Mouse (Mus musculus) ES-E14 (cell line): Measurements from ENCODE around the gene Gnb1. TPM values are rescaled to one million over a fixed set of nuclear protein-coding genes. Genes with fewer than 3 reads are reported as not detected.

Experiments
- DNase-seq: peaks from one replicate; pipeline ENCODE4 v3.0.0-alpha.2; 2013; ENCODE audit warnings: low read depth, low spot score
- H3K27ac ChIP-seq: 2 replicates; pipeline ENCODE4 v1.5.1; 2012; ENCODE audit warnings: low read depth, mild to moderate bottlenecking, low read length, moderate library complexity, mixed read lengths; ENCODE audit not compliant: poor library complexity, insufficient read depth, severe bottlenecking
- H3K36me3 ChIP-seq: 2 replicates; pipeline ENCODE4 v1.6.1; 2012; ENCODE audit warnings: mild to moderate bottlenecking, low read length, moderate library complexity, mixed read lengths; ENCODE audit not compliant: control insufficient read depth, poor library complexity, insufficient read depth, severe bottlenecking
- H3K4me1 ChIP-seq, 2 experiments: fragments of 150-350 bp in 1 of 2; sonication (generic) in 1 of 2; 2 replicates each; pipeline ENCODE4 v1.6.1; 2012; ENCODE audit warnings: low read length in 2 of 2, mild to moderate bottlenecking in 1 of 2, mixed read lengths in 1 of 2; ENCODE audit not compliant: control insufficient read depth in 2 of 2, insufficient read depth in 2 of 2, poor library complexity in 1 of 2
- H3K4me3 ChIP-seq, 2 experiments: fragments of 150-350 bp in 1 of 2; sonication (generic) in 1 of 2; 2 replicates each; pipeline ENCODE4 v1.5.1; 2012; ENCODE audit warnings: low read length in 2 of 2, low read depth in 1 of 2, mild to moderate bottlenecking in 1 of 2, mixed read lengths in 1 of 2; ENCODE audit not compliant: insufficient read depth in 1 of 2, poor library complexity in 1 of 2, severe bottlenecking in 1 of 2
- H3K9ac ChIP-seq: 2 replicates; pipeline ENCODE4 v1.6.1; 2012; ENCODE audit warnings: low read depth, mild to moderate bottlenecking, low read length, mixed read lengths; ENCODE audit not compliant: poor library complexity, insufficient read depth, severe bottlenecking
- H3K9me3 ChIP-seq: fragments of 150-350 bp; sonication (generic); 2 replicates; pipeline ENCODE4 v1.6.1; 2012; ENCODE audit warnings: low read depth, mild to moderate bottlenecking, low read length; ENCODE audit not compliant: control insufficient read depth, insufficient read depth
- CHD2 ChIP-seq: IDR thresholded peaks from 2 replicates; pipeline ENCODE4 v1.6.1; 2014; ENCODE audit warnings: mild to moderate bottlenecking, low read depth, low read length, inconsistent platforms
- HCFC1 ChIP-seq: IDR thresholded peaks from 2 replicates; pipeline ENCODE4 v1.6.1; 2012; ENCODE audit warnings: low read length, inconsistent platforms, borderline replicate concordance; ENCODE audit not compliant: insufficient read depth
- MAFK ChIP-seq: IDR thresholded peaks from 2 replicates; pipeline ENCODE4 v1.6.1; 2014; ENCODE audit warnings: mild to moderate bottlenecking, low read depth, low read length, inconsistent platforms; ENCODE audit not compliant: insufficient read depth
- ZC3H11A ChIP-seq: IDR thresholded peaks from 2 replicates; pipeline ENCODE4 v1.6.1; 2012; ENCODE audit warnings: low read depth, mild to moderate bottlenecking, inconsistent platforms, low read length, borderline replicate concordance
- ZNF384 ChIP-seq: IDR thresholded peaks from 2 replicates; pipeline ENCODE4 v1.6.1; 2012; ENCODE audit warnings: low read depth, low read length, inconsistent platforms
- in situ Hi-C, 2 experiments: fragments of 600-800 bp; cut with MboI; formaldehyde crosslinking; loops; one replicate each; pipeline ENCODE4 v1.15.1; 2025; ENCODE audit warnings: low sequenced_read_pairs in 2 of 2, inconsistent platforms in 1 of 2; ENCODE audit not compliant: unreplicated experiment in 2 of 2
- total RNA-seq: library from RNA; depleted of rRNA; stranded (reverse); fragments of 300-350 nt; gene quantifications from 2 replicates; pipeline ENCODE4 v1.2.3, GENCODE M21; 2012

The Gnb1 gene
- total RNA-seq, 1 experiment, result 156 TPM

- no peak for TF ChIP-seq HCFC1
- TF ChIP-seq ZC3H11A, result no peak
- TF ChIP-seq MAFK, result no peak
- TF ChIP-seq CHD2, result no peak
- no peak for TF ChIP-seq ZNF384
- H3K9ac ChIP-seq, result no peak overlapping the region
- DNase-seq, result no peak
- no peaks in the 10 kb centered on the region for H3K9me3 ChIP-seq
- no peaks in the 10 kb centered on the region for H3K36me3 ChIP-seq
- no peak overlapping the region for H3K27ac ChIP-seq
- in situ Hi-C loops, result no loop called here
- H3K4me3 ChIP-seq, result no peak overlapping the region
- H3K4me1 ChIP-seq, result peaks cover 0 to 12% of the 10 kb centered on the region in 2 experiments; a peak in 1 of 4 replicates
Observed at GRCm38 (mm10) chr4:155467237-155468010, 23.7 kb upstream of the Gnb1 start.

GRCm38 (mm10) chr4:155468952-155469351 is 22.2 kb upstream of the Gnb1 start, which contains the start of gene Tmem52:
TSS of gene Tmem52 (plus strand) at chr4:155469114.
- Histone ChIP-seq H3K27ac (no peak within 1 kb of the TSS), H3K4me3 (peak within 1 kb of the TSS; percentile 59 to 63), H3K9ac (no peak within 1 kb of the TSS), H3K4me1 (peaks cover 0 to 19% of the 10 kb centered on the region in 2 experiments; a peak in 1 of 4 replicates), H3K9me3 (no peaks in the 10 kb centered on the region), H3K36me3 (no peaks in the 10 kb centered on the region)
- TF ChIP-seq CHD2 (no peak), ZC3H11A (no peak), ZNF384 (no peak), HCFC1 (no peak), MAFK (no peak)
- in situ Hi-C loops, result no loop called here
- DNase-seq, result peak; percentile 84

- Histone ChIP-seq H3K4me1 (peaks cover 0 to 19% of the 10 kb centered on the region in 2 experiments; a peak in 1 of 4 replicates), H3K27ac (no peak overlapping the region), H3K9ac (no peak overlapping the region), H3K36me3 (no peaks in the 10 kb centered on the region), H3K4me3 (peak overlapping the region; percentile 59 to 63; a peak in 2 of 4 replicates), H3K9me3 (no peaks in the 10 kb centered on the region)
- TF ChIP-seq ZC3H11A (no peak), MAFK (no peak), HCFC1 (no peak), ZNF384 (no peak), CHD2 (no peak)
- in situ Hi-C loops, result no loop called here
- DNase-seq, result no peak
Observed at GRCm38 (mm10) chr4:155469590-155470262, 21.4 kb upstream of the Gnb1 start.

GRCm38 (mm10) chr4:155470263-155470953 is 20.8 kb upstream of the Gnb1 start:
- in situ Hi-C loops, result no loop called here
- TF ChIP-seq MAFK (no peak), CHD2 (no peak), ZNF384 (no peak), ZC3H11A (no peak), HCFC1 (no peak)

More at GRCm38 (mm10) chr4:155470263-155470953, 20.8 kb upstream of the Gnb1 start:
- no peaks in the 10 kb centered on the region for H3K9me3 ChIP-seq
- no peak overlapping the region for H3K9ac ChIP-seq
- H3K27ac ChIP-seq, result no peak overlapping the region
- H3K4me3 ChIP-seq, result no peak overlapping the region; a peak in 1 of 4 replicates
- H3K36me3 ChIP-seq, result no peaks in the 10 kb centered on the region
- H3K4me1 ChIP-seq, result peaks cover 0 to 19% of the 10 kb centered on the region in 2 experiments; a peak in 1 of 4 replicates
- DNase-seq, result no peak
